Mouse (Mus musculus) urinary bladder, adult 18-20 months (tissue): ENCODE measurements around the gene Cadps2.

Experiments
- DNase-seq, 2 experiments: peaks; one replicate each; pipeline ENCODE4 v3.0.0; 2022; ENCODE audit warnings: low spot score in 2 of 2, mixed read lengths in 2 of 2

Gene Cadps2

GRCm38 (mm10) chr6:23839009-23839811, at the start of gene Cadps2:
Gene Cadps2 (minus strand): TSS chr6:23839421.
- peak; percentile 50 to 68 for DNase-seq

- peak; percentile 15 to 18 for DNase-seq
These were observed 47.2 kb upstream of the Cadps2 start for GRCm38 (mm10) chr6:23886418-23886817.

GRCm38 (mm10) chr6:23876765-23877408, 37.7 kb upstream of the Cadps2 start:
- no peak for DNase-seq

GRCm38 (mm10) chr6:23876363-23876762, 37.1 kb upstream of the Cadps2 start:
- no peak for DNase-seq

- DNase-seq = no peak
These were observed 34.6 kb upstream of the Cadps2 start for GRCm38 (mm10) chr6:23873812-23874211.

GRCm38 (mm10) chr6:23873231-23873630, 34.0 kb upstream of the Cadps2 start:
- DNase-seq = no peak

- no peak for DNase-seq
These were observed 30.8 kb upstream of the Cadps2 start for GRCm38 (mm10) chr6:23869971-23870370.

- no peak for DNase-seq
These were observed 27.1 kb upstream of the Cadps2 start for GRCm38 (mm10) chr6:23866298-23866697.

GRCm38 (mm10) chr6:23853464-23853863, 14.2 kb upstream of the Cadps2 start:
- DNase-seq = no peak

- peak in 1 of 2 experiments; percentile 9 for DNase-seq
These were observed 780 bp upstream of the Cadps2 start for GRCm38 (mm10) chr6:23840001-23840400.

GRCm38 (mm10) chr6:23838401-23839008, 716 bp downstream of the Cadps2 start:
- no peak for DNase-seq

GRCm38 (mm10) chr6:23837631-23838030, 1.6 kb downstream of the Cadps2 start:
- DNase-seq = no peak

- no peak for DNase-seq
These were observed 2.1 kb downstream of the Cadps2 start for GRCm38 (mm10) chr6:23837127-23837526.

- no peak for DNase-seq
These were observed 2.5 kb downstream of the Cadps2 start for GRCm38 (mm10) chr6:23836694-23837093.

- no peak for DNase-seq
These were observed 3.7 kb downstream of the Cadps2 start for GRCm38 (mm10) chr6:23835552-23835951.

- DNase-seq = no peak
These were observed 8.5 kb downstream of the Cadps2 start for GRCm38 (mm10) chr6:23830741-23831140.

GRCm38 (mm10) chr6:23829338-23829737, 9.9 kb downstream of the Cadps2 start:
- no peak for DNase-seq

- no peak for DNase-seq
These were observed 17.4 kb downstream of the Cadps2 start for GRCm38 (mm10) chr6:23821819-23822218.

GRCm38 (mm10) chr6:23810087-23810486, 29.1 kb downstream of the Cadps2 start:
- DNase-seq = no peak

GRCm38 (mm10) chr6:23809344-23809743, 29.9 kb downstream of the Cadps2 start:
- DNase-seq = no peak

GRCm38 (mm10) chr6:23805333-23805732, 33.9 kb downstream of the Cadps2 start:
- DNase-seq = no peak

GRCm38 (mm10) chr6:23791822-23792221, 47.4 kb downstream of the Cadps2 start:
- DNase-seq = no peak

GRCm38 (mm10) chr6:23777641-23778040, 61.6 kb downstream of the Cadps2 start:
- no peak for DNase-seq
